Mouse (Mus musculus) kidney, adult 2 months (tissue): ENCODE measurements around the gene Pim2.

Experiments used
- CTCF ChIP-seq: fragments of 200-500 bp; conservative IDR thresholded peaks from 2 replicates; pipeline ENCODE4 v1.5.1; 2011; ENCODE audit warnings: low read depth, mild to moderate bottlenecking, control low read depth, low read length, moderate library complexity, mixed read lengths; ENCODE audit not compliant: insufficient read depth, insufficient read length
- POLR2A ChIP-seq: fragments of 200-500 bp; IDR thresholded peaks from one replicate; pipeline ENCODE4 v1.6.1; 2011; ENCODE audit warnings: low read depth, low read length, control low read depth

DNA sequence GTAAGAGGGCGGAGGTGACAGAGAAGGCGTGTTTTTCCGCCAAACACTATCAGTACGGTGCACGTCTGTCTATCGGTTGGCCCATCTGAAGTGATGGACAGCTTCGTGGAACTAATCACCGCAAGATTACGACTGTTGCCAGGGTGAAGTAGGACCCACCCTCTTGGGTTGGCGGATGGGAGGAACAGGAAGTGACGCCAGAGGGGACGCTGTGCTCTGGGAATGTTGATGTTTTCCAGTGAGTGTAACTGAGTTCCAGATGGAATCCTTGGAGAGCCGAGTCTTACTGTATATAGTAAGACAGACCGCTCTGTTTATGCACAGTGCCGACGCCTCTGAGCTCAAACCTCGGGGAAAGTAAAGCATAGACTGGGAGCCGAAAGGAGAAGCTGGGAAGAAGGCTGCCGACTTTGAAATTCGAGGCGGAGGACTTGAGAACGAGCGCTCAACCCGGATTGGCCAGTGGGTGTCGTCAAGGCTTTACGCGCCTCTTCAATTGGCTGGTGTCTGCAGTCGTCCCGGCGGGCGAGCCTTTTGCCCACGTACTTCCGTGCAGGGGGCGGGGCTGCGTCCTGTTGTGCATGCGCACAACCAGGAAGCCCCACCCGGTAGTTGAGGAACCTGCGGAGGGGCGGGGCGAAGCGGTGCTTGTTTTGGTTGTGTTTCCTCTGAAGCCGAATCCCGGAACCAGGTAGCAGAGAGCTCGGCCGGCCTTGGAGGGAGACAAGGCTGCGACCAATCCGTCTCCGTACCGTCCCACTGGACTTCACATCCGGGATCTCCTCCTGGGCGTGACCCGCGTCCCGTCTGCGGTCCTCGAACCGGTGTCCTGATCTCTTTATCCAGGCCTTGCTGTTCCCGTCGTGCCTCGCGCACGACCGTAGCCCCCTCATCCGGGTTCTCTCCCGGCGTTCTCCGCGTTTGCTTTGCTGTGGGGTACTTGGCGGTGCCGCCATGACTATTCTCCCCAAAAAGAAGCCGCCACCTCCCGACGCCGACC lies 36.6 kb upstream of the Pim2 start, which contains the start of gene Otud5:
- no peak for TF ChIP-seq CTCF
- peak; percentile 35 for TF ChIP-seq POLR2A
